Mouse (Mus musculus): Measurements from ENCODE around the gene Nrcam. TPM values are rescaled to one million over a fixed set of nuclear protein-coding genes. Genes with fewer than 3 reads are reported as not detected.

The Nrcam gene
- polyA plus RNA-seq, 1 experiment from 2014 or later: 131 TPM

GRCm38 (mm10) chr12:44327452-44327851, 1.2 kb upstream of the Nrcam start:
- Histone ChIP-seq H3K4me2 (replicated peaks) (no peak overlapping the region), H3K27ac (replicated peaks) (no peak overlapping the region), H3K9me3 (no peaks in the 10 kb centered on the region), H3K4me1 (peaks cover 21% of the 10 kb centered on the region), H3K9ac (replicated peaks) (no peak overlapping the region), H3K4me3 (no peak overlapping the region), H3K36me3 (no peaks in the 10 kb centered on the region), H3K27me3 (0 out of 2 replicates have a peak, but pooled peaks cover 4% of the 10 kb centered on the region)
- 27% methylated on average over 6 of the region's 6 CpGs for WGBS
- no peak for ATAC-seq (ENCODE audit: low FRiP score, low read depth)

- peaks cover 27% of the 10 kb centered on the region for H3K4me1 ChIP-seq
Observed at GRCm38 (mm10) chr12:44329316-44330215, 881 bp downstream of the Nrcam start.

GRCm38 (mm10) chr12:44330216-44330719, 1.6 kb downstream of the Nrcam start:
- peak overlapping the region; percentile 94 for H3K27ac ChIP-seq (replicated peaks)
- WGBS: 0% methylated on average over 9 of the region's 9 CpGs
- ATAC-seq (ENCODE audit: low FRiP score, low read depth): 0 out of 2 replicates have a peak, but pooled peaks have one; percentile 24
- no peaks in the 10 kb centered on the region for H3K36me3 ChIP-seq
- H3K4me2 ChIP-seq (replicated peaks): peak overlapping the region; percentile 77
- 0 out of 2 replicates have a peak, but pooled peaks cover 4% of the 10 kb centered on the region for H3K27me3 ChIP-seq
- no peaks in the 10 kb centered on the region for H3K9me3 ChIP-seq
- peak overlapping the region; percentile 85 for H3K9ac ChIP-seq (replicated peaks)
- peak overlapping the region; percentile 81 for H3K4me3 ChIP-seq
- H3K4me1 ChIP-seq: peaks cover 27% of the 10 kb centered on the region

More at GRCm38 (mm10) chr12:44329316-44330215, 881 bp downstream of the Nrcam start:
- ATAC-seq (ENCODE audit: low FRiP score, low read depth): peak; percentile 65
- Histone ChIP-seq H3K27ac (replicated peaks) (peak overlapping the region; percentile 94), H3K4me2 (replicated peaks) (peak overlapping the region; percentile 77), H3K27me3 (0 out of 2 replicates have a peak, but pooled peaks cover 4% of the 10 kb centered on the region), H3K9me3 (no peaks in the 10 kb centered on the region), H3K4me3 (peak overlapping the region; percentile 81), H3K36me3 (no peaks in the 10 kb centered on the region), H3K9ac (replicated peaks) (peak overlapping the region; percentile 85)
- WGBS: under 1% methylated on average over 61 of the region's 61 CpGs

- H3K4me3 ChIP-seq: no peak overlapping the region
- no peaks in the 10 kb centered on the region for H3K9me3 ChIP-seq
- H3K27me3 ChIP-seq: 0 out of 2 replicates have a peak, but pooled peaks cover under 1% of the 10 kb centered on the region
- H3K36me3 ChIP-seq: no peaks in the 10 kb centered on the region
- 62% methylated on average over 2 of the region's 2 CpGs for WGBS
- no peak overlapping the region for H3K4me2 ChIP-seq (replicated peaks)
- H3K27ac ChIP-seq (replicated peaks): 0 out of 2 replicates have a peak overlapping the region, but pooled peaks have one; percentile 46
- ATAC-seq (ENCODE audit: low FRiP score, low read depth): no peak
- no peak overlapping the region for H3K9ac ChIP-seq (replicated peaks)
- H3K4me1 ChIP-seq: peaks cover 35% of the 10 kb centered on the region
Observed at GRCm38 (mm10) chr12:44337136-44337640, 8.5 kb downstream of the Nrcam start.

GRCm38 (mm10) chr12:44338195-44338622, 9.5 kb downstream of the Nrcam start:
- Histone ChIP-seq H3K36me3 (no peaks in the 10 kb centered on the region), H3K27ac (replicated peaks) (peak overlapping the region; percentile 90), H3K9ac (replicated peaks) (no peak overlapping the region), H3K4me2 (replicated peaks) (peak overlapping the region; percentile 42), H3K9me3 (no peaks in the 10 kb centered on the region), H3K27me3 (no peaks in the 10 kb centered on the region), H3K4me3 (no peak overlapping the region), H3K4me1 (peaks cover 33% of the 10 kb centered on the region)
- 8% methylated on average over 8 of the region's 8 CpGs for WGBS
- ATAC-seq (ENCODE audit: low FRiP score, low read depth): peak; percentile 95

- peak; percentile 73 for ATAC-seq (ENCODE audit: low FRiP score, low read depth)
- Histone ChIP-seq H3K27me3 (no peaks in the 10 kb centered on the region), H3K4me1 (peaks cover 34% of the 10 kb centered on the region), H3K9ac (replicated peaks) (no peak overlapping the region), H3K4me3 (no peak overlapping the region), H3K36me3 (no peaks in the 10 kb centered on the region), H3K9me3 (no peaks in the 10 kb centered on the region), H3K27ac (replicated peaks) (no peak overlapping the region), H3K4me2 (replicated peaks) (no peak overlapping the region)
- WGBS: 68% methylated on average over 6 of the region's 6 CpGs
Observed at GRCm38 (mm10) chr12:44344075-44344474, 15.4 kb downstream of the Nrcam start.

GRCm38 (mm10) chr12:44345251-44345650, 16.6 kb downstream of the Nrcam start:
- no peak for ATAC-seq (ENCODE audit: low FRiP score, low read depth)
- Histone ChIP-seq H3K4me3 (no peak overlapping the region), H3K27ac (replicated peaks) (no peak overlapping the region), H3K4me2 (replicated peaks) (no peak overlapping the region), H3K9me3 (no peaks in the 10 kb centered on the region), H3K9ac (replicated peaks) (no peak overlapping the region), H3K27me3 (no peaks in the 10 kb centered on the region), H3K4me1 (peaks cover 30% of the 10 kb centered on the region), H3K36me3 (no peaks in the 10 kb centered on the region)
- WGBS: 45% methylated on average over 5 of the region's 5 CpGs

GRCm38 (mm10) chr12:44346143-44346542, 17.5 kb downstream of the Nrcam start:
- Histone ChIP-seq H3K9me3 (no peaks in the 10 kb centered on the region), H3K27ac (replicated peaks) (no peak overlapping the region)
- peak; percentile 53; the same call in 1 of the 2 replicates for ATAC-seq (ENCODE audit: low FRiP score, low read depth)

GRCm38 (mm10) chr12:44355116-44355515, 26.4 kb downstream of the Nrcam start:
- 87% methylated on average over 4 of the region's 4 CpGs for WGBS
- no peak for ATAC-seq (ENCODE audit: low FRiP score, low read depth)
- Histone ChIP-seq H3K4me1 (peaks cover 4% of the 10 kb centered on the region; the same call in 1 of the 2 replicates), H3K27ac (replicated peaks) (no peak overlapping the region), H3K4me2 (replicated peaks) (no peak overlapping the region), H3K36me3 (no peaks in the 10 kb centered on the region), H3K9ac (replicated peaks) (no peak overlapping the region), H3K27me3 (no peaks in the 10 kb centered on the region), H3K9me3 (no peaks in the 10 kb centered on the region), H3K4me3 (no peak overlapping the region)

More at GRCm38 (mm10) chr12:44346143-44346542, 17.5 kb downstream of the Nrcam start:
- H3K4me1 ChIP-seq: peaks cover 26% of the 10 kb centered on the region
- 76% methylated on average over 3 of the region's 3 CpGs for WGBS
- no peak overlapping the region for H3K4me3 ChIP-seq
- H3K4me2 ChIP-seq (replicated peaks): no peak overlapping the region
- no peaks in the 10 kb centered on the region for H3K27me3 ChIP-seq
- H3K36me3 ChIP-seq: no peaks in the 10 kb centered on the region
- no peak overlapping the region for H3K9ac ChIP-seq (replicated peaks)

GRCm38 (mm10) chr12:44357460-44357859, 28.8 kb downstream of the Nrcam start:
- no peak overlapping the region for H3K9ac ChIP-seq (replicated peaks)
- no peak overlapping the region for H3K4me3 ChIP-seq
- H3K4me2 ChIP-seq (replicated peaks): no peak overlapping the region
- no peak overlapping the region for H3K27ac ChIP-seq (replicated peaks)
- no peaks in the 10 kb centered on the region for H3K9me3 ChIP-seq
- ATAC-seq (ENCODE audit: low FRiP score, low read depth): no peak
- no peaks in the 10 kb centered on the region for H3K36me3 ChIP-seq
- no peaks in the 10 kb centered on the region for H3K27me3 ChIP-seq
- peaks cover 4% of the 10 kb centered on the region; the same call in 1 of the 2 replicates for H3K4me1 ChIP-seq
- WGBS: 16% methylated on average over 3 of the region's 3 CpGs

GRCm38 (mm10) chr12:44357881-44358280, 29.2 kb downstream of the Nrcam start:
- ATAC-seq (ENCODE audit: low FRiP score, low read depth): no peak
- Histone ChIP-seq H3K27me3 (no peaks in the 10 kb centered on the region), H3K9me3 (no peaks in the 10 kb centered on the region), H3K36me3 (no peaks in the 10 kb centered on the region), H3K9ac (replicated peaks) (no peak overlapping the region), H3K27ac (replicated peaks) (no peak overlapping the region), H3K4me3 (no peak overlapping the region), H3K4me2 (replicated peaks) (no peak overlapping the region), H3K4me1 (peaks cover 4% of the 10 kb centered on the region; the same call in 1 of the 2 replicates)
- 40% methylated on average over 1 of the region's 1 CpGs for WGBS
